Mouse (Mus musculus) naive thymus-derived CD4-positive, alpha-beta T cell, adult 2 months (primary cell): ENCODE results near the gene Ppp2r3a.

ENCODE experiments used
- DNase-seq: peaks from one replicate; pipeline ENCODE4 v3.0.0-alpha.2; 2011; ENCODE audit warnings: low read depth

Gene Ppp2r3a

GRCm38 (mm10) chr9:101251644-101252337, at the start of gene Ppp2r3a:
Gene Ppp2r3a, minus strand, starts transcription at chr9:101251795.
- peak; percentile 79 for DNase-seq

- no peak for DNase-seq
These were observed 48.9 kb upstream of the Ppp2r3a start for GRCm38 (mm10) chr9:101300441-101300935.

- no peak for DNase-seq
These were observed 40.4 kb upstream of the Ppp2r3a start for GRCm38 (mm10) chr9:101291676-101292660.

GRCm38 (mm10) chr9:101290876-101291275, 39.3 kb upstream of the Ppp2r3a start:
- no peak for DNase-seq

- no peak for DNase-seq
These were observed 38.2 kb upstream of the Ppp2r3a start for GRCm38 (mm10) chr9:101289750-101290149.

GRCm38 (mm10) chr9:101288901-101289647, 37.5 kb upstream of the Ppp2r3a start:
- no peak for DNase-seq

GRCm38 (mm10) chr9:101286766-101287165, 35.2 kb upstream of the Ppp2r3a start:
- DNase-seq: no peak

GRCm38 (mm10) chr9:101284049-101284448, 32.5 kb upstream of the Ppp2r3a start:
- DNase-seq: no peak

- no peak for DNase-seq
These were observed 31.1 kb upstream of the Ppp2r3a start for GRCm38 (mm10) chr9:101282651-101283050.

GRCm38 (mm10) chr9:101281906-101282305, 30.3 kb upstream of the Ppp2r3a start:
- no peak for DNase-seq

- DNase-seq: no peak
These were observed 29.7 kb upstream of the Ppp2r3a start for GRCm38 (mm10) chr9:101281326-101281725.

- DNase-seq: no peak
These were observed 29.3 kb upstream of the Ppp2r3a start for GRCm38 (mm10) chr9:101280867-101281266.

- DNase-seq: no peak
These were observed 28.6 kb upstream of the Ppp2r3a start for GRCm38 (mm10) chr9:101280211-101280610.

GRCm38 (mm10) chr9:101272715-101273114, 21.1 kb upstream of the Ppp2r3a start:
- no peak for DNase-seq

- no peak for DNase-seq
These were observed 18.4 kb upstream of the Ppp2r3a start for GRCm38 (mm10) chr9:101270020-101270419.

- no peak for DNase-seq
These were observed 14.4 kb upstream of the Ppp2r3a start for GRCm38 (mm10) chr9:101266043-101266442.

GRCm38 (mm10) chr9:101265546-101265945, 14.0 kb upstream of the Ppp2r3a start:
- DNase-seq: no peak

- DNase-seq: no peak
These were observed 11.2 kb upstream of the Ppp2r3a start for GRCm38 (mm10) chr9:101262815-101263214.

GRCm38 (mm10) chr9:101261989-101262571, 10.5 kb upstream of the Ppp2r3a start:
- no peak for DNase-seq

- DNase-seq: no peak
These were observed 9.8 kb upstream of the Ppp2r3a start for GRCm38 (mm10) chr9:101261443-101261842.

- DNase-seq: peak; percentile 6
These were observed 1.5 kb upstream of the Ppp2r3a start for GRCm38 (mm10) chr9:101253136-101253535.

GRCm38 (mm10) chr9:101252541-101252940, 946 bp upstream of the Ppp2r3a start:
- peak; percentile 8 for DNase-seq
